Mouse (Mus musculus): ENCODE measurements around the gene Zfp658. TPM values are rescaled to one million over a fixed set of nuclear protein-coding genes. Genes with fewer than 3 reads are reported as not detected.

The Zfp658 gene
- total and polyA plus RNA-seq, 3 experiments: 0.71 to 3.1 (median 2.0) TPM

DNA sequence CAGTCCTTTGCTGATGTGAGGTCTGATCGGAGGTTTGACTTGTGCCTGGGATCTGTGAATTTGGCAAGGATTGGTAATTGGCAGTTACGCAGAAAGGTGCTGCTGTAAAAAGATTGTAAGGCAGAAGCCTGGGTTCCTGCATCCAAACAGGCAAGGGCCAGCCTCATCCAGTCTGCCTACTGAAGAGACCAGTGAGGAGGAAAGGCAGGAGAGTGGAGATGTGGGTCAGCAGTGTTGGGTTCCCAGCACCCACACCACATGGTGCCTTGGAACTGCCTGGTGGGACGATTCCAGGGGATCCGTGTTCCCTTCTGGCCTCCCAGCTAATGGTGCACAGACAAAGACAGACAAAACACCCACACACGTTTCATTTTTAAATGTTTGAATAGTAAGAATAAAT lies 18.5 kb downstream of the Zfp658 start:
- no peak for DNase-seq

DNA sequence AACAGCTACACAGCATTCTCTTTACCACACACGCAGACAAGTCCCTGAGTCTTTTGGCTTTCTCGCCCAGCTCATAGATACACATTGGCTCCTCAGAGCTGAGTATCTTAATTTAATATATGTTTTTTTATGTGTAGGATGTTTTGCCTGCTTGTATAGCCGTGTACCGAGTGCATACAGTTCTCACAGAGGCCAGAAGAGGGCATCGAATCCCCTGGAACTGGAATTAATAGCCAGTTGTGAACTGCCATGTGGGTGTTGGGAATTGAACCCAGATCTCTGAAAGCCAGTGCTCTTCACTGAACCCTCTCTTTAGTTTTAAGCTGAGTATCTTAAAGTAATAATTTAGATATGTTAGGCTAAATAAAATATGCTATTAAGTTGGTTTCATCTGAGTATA lies 22.7 kb downstream of the Zfp658 start:
- DNase-seq: no peak

DNA sequence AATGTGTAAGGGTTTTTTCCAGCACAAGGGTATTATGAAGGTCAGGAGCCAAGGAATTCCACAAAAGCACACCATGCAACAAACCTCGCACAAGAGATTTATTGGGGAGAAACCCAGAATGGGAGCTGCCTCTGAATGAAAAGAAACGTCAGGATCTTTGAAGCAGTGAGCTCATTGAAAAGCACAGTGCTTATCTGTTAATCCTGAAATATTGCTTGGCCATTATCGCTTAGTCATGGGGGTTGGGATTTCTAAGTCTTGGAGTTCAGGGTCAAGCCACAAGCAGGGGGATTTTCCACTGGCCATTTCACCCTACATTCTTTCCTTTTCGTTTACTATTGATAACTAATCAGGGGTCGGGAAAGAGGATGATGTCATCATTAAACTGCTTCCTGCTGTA lies 39.8 kb downstream of the Zfp658 start:
- DNase-seq: peak; percentile 30

DNA sequence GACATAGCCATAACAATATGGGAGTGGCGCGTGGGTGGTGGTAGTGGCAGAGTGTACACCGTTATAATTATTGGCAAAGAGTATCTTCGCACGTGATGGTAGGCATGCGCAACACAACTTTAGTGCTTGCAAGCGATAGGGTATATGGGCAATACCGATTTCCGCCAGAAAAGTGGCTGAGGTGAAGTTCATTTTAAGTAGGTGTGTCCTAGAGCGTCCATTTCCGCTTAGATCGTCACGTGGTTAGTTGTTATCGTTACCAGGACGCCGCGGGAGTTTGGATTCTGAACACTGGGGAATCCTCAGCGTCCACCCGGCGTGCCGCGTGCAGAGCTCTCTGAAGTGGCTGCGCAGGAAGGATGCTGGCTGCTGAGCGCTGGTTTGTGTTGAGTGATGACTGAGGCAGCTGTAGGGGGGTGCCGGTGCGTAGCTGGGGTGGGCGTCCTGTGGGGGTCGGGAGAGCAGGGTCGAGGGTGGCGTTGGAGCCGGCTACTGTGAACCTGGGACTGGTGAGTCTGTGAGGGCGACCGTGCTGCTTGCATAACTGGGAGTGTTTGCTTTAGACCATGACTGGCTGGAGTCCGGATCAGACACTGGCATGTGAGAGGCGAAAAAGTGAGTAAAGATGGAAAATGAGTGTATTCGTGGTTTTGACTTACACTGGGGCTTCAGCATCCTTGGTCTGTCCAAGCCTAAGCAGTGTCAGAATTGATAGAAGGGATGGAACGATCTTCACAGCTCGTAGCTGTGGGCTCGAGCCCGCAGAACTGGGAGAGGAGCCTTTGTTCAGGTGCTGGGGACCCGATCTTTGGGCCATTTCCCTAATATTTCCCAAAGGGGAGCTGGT lies 45.1 kb downstream of the Zfp658 start, which contains the start of gene Zfp819:
Zfp819 (plus strand) TSS at position 274 of the 847 bp plus-strand sequence.
- DNase-seq: peak; percentile 76

DNA sequence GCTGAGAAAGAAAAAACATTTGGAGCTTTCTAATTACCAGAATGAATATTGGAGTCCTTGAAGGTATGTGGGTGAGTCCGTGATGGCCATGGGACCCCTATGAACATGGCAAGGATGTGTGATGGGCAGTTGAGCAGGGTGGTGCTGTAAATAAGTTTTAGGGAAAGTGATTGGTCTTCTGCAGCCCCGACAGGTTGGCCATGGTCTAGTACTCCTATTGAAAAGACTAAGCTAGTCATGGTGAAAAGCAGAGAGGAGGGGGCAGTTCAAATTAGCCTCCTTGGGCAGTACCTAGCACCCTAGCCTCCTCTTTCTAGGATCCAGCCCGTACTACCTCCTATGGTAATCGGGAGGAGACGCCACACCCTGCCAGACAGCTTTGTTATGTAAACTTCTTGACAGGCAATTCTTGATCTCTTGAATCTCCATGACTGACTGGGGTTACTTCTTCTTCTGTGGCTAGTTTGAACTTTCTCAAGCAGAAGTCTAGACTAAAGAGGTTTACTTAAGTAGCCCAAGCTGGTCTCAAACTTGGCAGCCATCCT lies 45.8 kb downstream of the Zfp658 start:
- DNase-seq: no peak

DNA sequence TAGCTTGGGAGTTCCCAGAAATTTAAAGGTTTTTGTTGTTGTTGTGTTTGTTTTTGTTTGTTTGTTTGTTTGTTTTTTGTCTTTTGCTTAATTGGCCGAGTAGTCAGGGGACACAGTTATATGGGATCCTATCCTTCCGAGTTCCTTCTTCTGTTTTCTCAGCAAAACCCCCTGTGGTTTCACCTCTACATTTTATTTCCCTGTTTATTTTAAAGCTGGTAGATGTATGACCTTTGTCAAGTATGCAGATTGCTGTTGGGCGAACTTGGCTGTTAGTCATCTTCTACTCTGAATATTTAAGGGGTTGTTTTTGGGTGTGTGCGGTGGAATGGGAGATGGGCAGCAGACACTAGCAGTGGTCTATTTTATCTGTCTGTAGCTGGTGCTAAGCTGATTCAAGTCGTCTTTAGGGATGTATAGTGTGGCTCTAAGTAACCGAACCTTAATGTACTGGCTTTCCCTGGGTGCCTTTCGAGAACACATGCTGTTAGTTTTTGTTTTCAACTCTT lies 46.3 kb downstream of the Zfp658 start:
- no peak for DNase-seq

DNA sequence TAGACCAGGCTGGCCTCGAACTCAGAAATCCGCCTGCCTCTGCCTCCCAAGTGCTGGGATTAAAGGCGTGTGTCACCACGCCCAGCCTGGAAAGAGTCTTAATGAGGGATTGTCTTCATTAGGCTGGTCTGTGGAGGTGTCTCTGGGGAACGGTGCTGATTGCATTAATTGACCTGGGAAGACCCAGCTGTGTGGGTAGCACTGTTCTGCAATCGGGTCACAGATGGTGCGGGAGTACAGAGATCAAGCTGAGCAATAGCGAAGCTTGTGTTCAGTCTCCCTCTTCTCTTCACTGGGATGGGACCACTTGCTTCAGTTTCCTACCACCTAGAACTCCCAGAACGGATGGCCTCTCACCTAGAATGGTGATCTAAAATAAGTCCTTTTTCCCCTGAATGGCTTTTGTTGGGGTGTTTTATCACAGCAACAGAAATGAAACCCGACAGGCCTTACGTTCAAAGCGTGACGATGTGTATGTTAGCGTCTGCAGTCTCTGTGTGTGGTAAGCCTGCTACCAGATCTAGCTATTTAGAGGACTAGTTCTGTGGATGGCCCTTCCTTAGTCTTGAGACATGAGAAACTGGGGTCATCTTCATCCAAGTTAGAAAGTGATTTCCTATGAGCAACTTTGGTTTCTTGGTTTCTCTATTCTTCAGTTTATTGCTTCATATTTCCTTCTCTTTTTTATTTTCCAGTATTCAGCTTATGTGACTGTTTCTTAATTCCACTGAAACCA lies 51.9 kb downstream of the Zfp658 start:
- DNase-seq: no peak

DNA sequence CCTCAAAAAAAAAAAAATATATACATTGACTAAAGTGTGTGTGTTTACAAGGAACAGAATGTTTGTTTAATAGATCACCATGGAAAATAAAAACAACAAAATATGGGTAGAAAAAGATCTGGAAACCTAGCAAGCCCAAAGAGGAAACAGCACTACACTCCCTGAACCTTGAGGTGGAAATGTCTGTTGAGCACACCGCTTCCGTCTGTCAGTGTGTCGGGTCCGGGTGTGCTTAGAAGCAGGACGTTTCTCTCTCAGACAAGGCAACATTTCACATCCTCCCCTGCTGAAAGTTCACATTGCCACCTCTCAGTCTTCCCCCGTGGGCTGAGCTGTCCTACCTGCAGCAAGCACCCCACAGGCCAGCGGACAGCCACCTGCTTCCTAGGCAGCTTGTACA lies 60.9 kb downstream of the Zfp658 start:
- DNase-seq: no peak

DNA sequence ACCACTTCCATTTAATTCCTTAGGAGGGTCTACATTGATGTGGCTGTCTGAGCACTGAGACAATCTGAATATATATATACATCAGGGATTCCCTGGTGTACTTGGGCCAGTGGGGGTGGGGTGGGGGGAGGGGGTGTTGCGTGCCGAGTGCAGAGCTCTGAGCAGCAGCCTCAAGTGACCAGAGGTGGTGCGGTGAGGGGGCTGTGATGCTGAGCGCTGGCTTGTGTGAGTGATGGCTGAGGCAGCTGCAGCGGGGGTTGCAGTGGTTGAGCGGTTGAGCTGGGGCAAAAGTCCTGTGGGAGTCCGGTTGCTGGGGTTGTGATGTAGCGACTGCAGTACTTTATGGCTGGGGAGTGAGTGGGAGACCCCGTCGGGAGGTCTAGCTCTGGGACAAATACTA lies 61.8 kb downstream of the Zfp658 start:
- DNase-seq: no peak

Other genes starting within 250 kb of the Zfp658 start
- 10 to 100 TPM; 19.1 to 20.6 TPM for gene Zfp715, start 249.0 kb upstream of the Zfp658 start, total RNA-seq (2021)
- gene Zfp715, start 249.0 kb upstream of the Zfp658 start, polyA plus RNA-seq (2012; rRNA removed): 1.4 and 1.8 TPM in 2 replicates
- gene Siglecf, start 210.9 kb upstream of the Zfp658 start, total RNA-seq (2021): not detected
- 0.04 and 0.18 TPM in 2 replicates for gene Siglecf, start 210.9 kb upstream of the Zfp658 start, polyA plus RNA-seq (2012; rRNA removed)
- gene Siglecg, start 154.1 kb upstream of the Zfp658 start, total RNA-seq (2021): under 1 TPM in 1 of 2 experiments, not detected in 1; 0.17 TPM
- 0.58 and 1.0 TPM in 2 replicates for gene Siglecg, start 154.1 kb upstream of the Zfp658 start, polyA plus RNA-seq (2012; rRNA removed)
- gene Lim2, start 134.6 kb upstream of the Zfp658 start, total RNA-seq (2021): not detected
- not detected in 2 replicates for gene Lim2, start 134.6 kb upstream of the Zfp658 start, polyA plus RNA-seq (2012; rRNA removed)
- 1 to 10 TPM in 1 of 2 experiments, under 1 TPM in 1; 0.61 to 1.2 TPM for gene Nkg7, start 125.2 kb upstream of the Zfp658 start, total RNA-seq (2021)
- 2.1 and 2.6 TPM in 2 replicates for gene Nkg7, start 125.2 kb upstream of the Zfp658 start, polyA plus RNA-seq (2012; rRNA removed)
- gene Cldnd2, start 121.5 kb upstream of the Zfp658 start, total RNA-seq (2021): not detected
- not detected in 2 replicates for gene Cldnd2, start 121.5 kb upstream of the Zfp658 start, polyA plus RNA-seq (2012; rRNA removed)
- gene Etfb, start 118.2 kb upstream of the Zfp658 start, total RNA-seq (2021): 100 to 1,000 TPM; 367 to 728 TPM
- gene Etfb, start 118.2 kb upstream of the Zfp658 start, polyA plus RNA-seq (2012; rRNA removed): 33.7 and 44.2 TPM in 2 replicates
- gene Gm45233, start 118.1 kb upstream of the Zfp658 start, total RNA-seq (2021): 1 to 10 TPM in 1 of 2 experiments, under 1 TPM in 1; 0.58 to 1.5 TPM
- gene Gm45233, start 118.1 kb upstream of the Zfp658 start, polyA plus RNA-seq (2012; rRNA removed): 1.7 and 4.6 TPM in 2 replicates
- gene Vsig10l, start 99.1 kb upstream of the Zfp658 start, total RNA-seq (2021): 1 to 10 TPM; 2.2 to 2.8 TPM
- gene Vsig10l, start 99.1 kb upstream of the Zfp658 start, polyA plus RNA-seq (2012; rRNA removed): 7.9 and 10.9 TPM in 2 replicates
- 1 to 10 TPM; 2.2 to 3.3 TPM for gene Iglon5, start 72.2 kb upstream of the Zfp658 start, total RNA-seq (2021)
- gene Iglon5, start 72.2 kb upstream of the Zfp658 start, polyA plus RNA-seq (2012; rRNA removed): 3.3 and 4.4 TPM in 2 replicates
- not detected for gene 4931406B18Rik, start 56.3 kb upstream of the Zfp658 start, total RNA-seq (2021)
- gene 4931406B18Rik, start 56.3 kb upstream of the Zfp658 start, polyA plus RNA-seq (2012; rRNA removed): not detected in 2 replicates
- gene Cd33, start 17.8 kb upstream of the Zfp658 start, total RNA-seq (2021): 1 to 10 TPM; 3.1 to 4.5 TPM
- gene Cd33, start 17.8 kb upstream of the Zfp658 start, polyA plus RNA-seq (2012; rRNA removed): 3.8 and 6.1 TPM in 2 replicates
- gene Zfp719, start 17.4 kb downstream of the Zfp658 start, total RNA-seq (2021): 10 to 100 TPM; 12.8 to 18.1 TPM
- gene Zfp719, start 17.4 kb downstream of the Zfp658 start, polyA plus RNA-seq (2012; rRNA removed): 0.27 and 0.47 TPM in 2 replicates
- gene Zfp819, start 44.9 kb downstream of the Zfp658 start, total RNA-seq (2021): not detected
- gene Zfp819, start 44.9 kb downstream of the Zfp658 start, polyA plus RNA-seq (2012; rRNA removed): not detected in 2 replicates
- not detected for gene Ceacam18, start 72.5 kb downstream of the Zfp658 start, total RNA-seq (2021)
- gene Ceacam18, start 72.5 kb downstream of the Zfp658 start, polyA plus RNA-seq (2012; rRNA removed): not detected in 2 replicates
- 1 to 10 TPM; 3.5 to 5.0 TPM for gene Siglece, start 97.9 kb downstream of the Zfp658 start, total RNA-seq (2021)
- gene Siglece, start 97.9 kb downstream of the Zfp658 start, polyA plus RNA-seq (2012; rRNA removed): 3.6 and 5.3 TPM in 2 replicates
- 10 to 100 TPM in 1 of 2 experiments, 1 to 10 TPM in 1; 9.9 to 10.4 TPM for gene Ctu1, start 109.8 kb downstream of the Zfp658 start, total RNA-seq (2021)
- 20.1 and 21.3 TPM in 2 replicates for gene Ctu1, start 109.8 kb downstream of the Zfp658 start, polyA plus RNA-seq (2012; rRNA removed)
- not detected for gene Klk14, start 128.2 kb downstream of the Zfp658 start, total RNA-seq (2021)
- not detected in 2 replicates for gene Klk14, start 128.2 kb downstream of the Zfp658 start, polyA plus RNA-seq (2012; rRNA removed)
- gene Klk13, start 150.3 kb downstream of the Zfp658 start, total RNA-seq (2021): not detected
- 0.12 and 0.36 TPM in 2 replicates for gene Klk13, start 150.3 kb downstream of the Zfp658 start, polyA plus RNA-seq (2012; rRNA removed)
- gene Klk12, start 206.6 kb downstream of the Zfp658 start, total RNA-seq (2021): not detected
- gene Klk12, start 206.6 kb downstream of the Zfp658 start, polyA plus RNA-seq (2012; rRNA removed): not detected in 2 replicates
- not detected for gene Klk11, start 212.3 kb downstream of the Zfp658 start, total RNA-seq (2021)
- not detected in 2 replicates for gene Klk11, start 212.3 kb downstream of the Zfp658 start, polyA plus RNA-seq (2012; rRNA removed)
- under 1 TPM; 0.40 to 0.62 TPM for gene Klk10, start 218.8 kb downstream of the Zfp658 start, total RNA-seq (2021)
- 1.0 and 1.4 TPM in 2 replicates for gene Klk10, start 218.8 kb downstream of the Zfp658 start, polyA plus RNA-seq (2012; rRNA removed)
- not detected for gene Klk9, start 229.6 kb downstream of the Zfp658 start, total RNA-seq (2021)
- gene Klk9, start 229.6 kb downstream of the Zfp658 start, polyA plus RNA-seq (2012; rRNA removed): not detected in 2 replicates
- 1 to 10 TPM; 3.0 to 3.5 TPM for gene Klk8, start 235.3 kb downstream of the Zfp658 start, total RNA-seq (2021)
- gene Klk8, start 235.3 kb downstream of the Zfp658 start, polyA plus RNA-seq (2012; rRNA removed): 1.4 and 2.3 TPM in 2 replicates
- gene Klk7, start 249.0 kb downstream of the Zfp658 start, total RNA-seq (2021): not detected
- gene Klk7, start 249.0 kb downstream of the Zfp658 start, polyA plus RNA-seq (2012; rRNA removed): not detected in 2 replicates

Data from adrenal gland, adult 2 months (tissue).